Mouse (Mus musculus) hindbrain, embryonic 14.5 days (tissue): ENCODE results near the gene Dip2b. TPM values are rescaled to one million over a fixed set of nuclear protein-coding genes. Genes with fewer than 3 reads are reported as not detected.

Source experiments
- ATAC-seq: fragments of 200-750 bp; cut with Nextera tagmentation; 2 replicates; pipeline ENCODE4 v1.8.0; 2017; ENCODE audit warnings: moderate number of reproducible peaks, mild to moderate bottlenecking, moderate TSS enrichment, moderate library complexity; ENCODE audit not compliant: low FRiP score
- DNase-seq: peaks from one replicate; pipeline ENCODE4 v3.0.0-alpha.2; 2015; ENCODE audit warnings: low spot score
- H3K27ac ChIP-seq: fragments of 300-500 bp; sonication (generic); 2 replicates; pipeline ENCODE4 v1.5.1; 2014; ENCODE audit warnings: mild to moderate bottlenecking, moderate library complexity
- H3K27me3 ChIP-seq: fragments of 300-500 bp; sonication (generic); 2 replicates; pipeline ENCODE4 v1.6.1; 2014; ENCODE audit warnings: mild to moderate bottlenecking, low read length, mixed read lengths; ENCODE audit not compliant: control insufficient read depth, insufficient read depth
- H3K36me3 ChIP-seq: fragments of 300-500 bp; sonication (generic); replicated peaks from 2 replicates; pipeline ENCODE4 v1.6.1; 2014; ENCODE audit not compliant: control insufficient read depth, insufficient read depth
- H3K4me1 ChIP-seq: fragments of 300-500 bp; sonication (generic); replicated peaks from 2 replicates; pipeline ENCODE4 v1.6.1; 2014; ENCODE audit warnings: antibody characterized with exemption, low read length, mixed read lengths; ENCODE audit not compliant: control insufficient read depth, insufficient read depth
- H3K4me2 ChIP-seq: fragments of 300-500 bp; sonication (generic); replicated peaks from 2 replicates; pipeline ENCODE4 v1.6.1; 2014; ENCODE audit warnings: mild to moderate bottlenecking, moderate library complexity
- H3K4me3 ChIP-seq: fragments of 300-500 bp; sonication (generic); replicated peaks from 2 replicates; pipeline ENCODE4 v1.5.1; 2014; ENCODE audit warnings: mild to moderate bottlenecking, low read length
- H3K9ac ChIP-seq: fragments of 300-500 bp; sonication (generic); 2 replicates; pipeline ENCODE4 v1.6.1; 2014
- H3K9me3 ChIP-seq: fragments of 300-500 bp; sonication (generic); 2 replicates; pipeline ENCODE4 v1.6.1; 2016; ENCODE audit warnings: low read length; ENCODE audit not compliant: control insufficient read depth
- WGBS: fragments of 180-500 bp; shearing (Covaris S2); extraction: QIAGEN DNeasy Blood & Tissue Kit; methylation state at CpG from one replicate; pipeline ENCODE4 v1.1.7; 2014; 5-methylcytosine and 5-hydroxymethylcytosine counted together
- polyA plus RNA-seq: library from polyadenylated mRNA; unstranded; fragments of >200 nt; fragmentation: Nextera tagmentation; extraction: Ambion mirVana; gene quantifications from 2 replicates; pipeline ENCODE4 v1.2.1, GENCODE M21; 2014

The Dip2b gene
- polyA plus RNA-seq, 1 experiment from 2014 or later = 27.8 TPM

- H3K4me3 ChIP-seq = no peak overlapping the region
- DNase-seq = no peak
- no peaks in the 10 kb centered on the region for H3K4me1 ChIP-seq
- H3K4me2 ChIP-seq = no peak overlapping the region
- no peak overlapping the region for H3K27ac ChIP-seq
- no peaks in the 10 kb centered on the region for H3K27me3 ChIP-seq
- no peak for ATAC-seq
- peaks cover 79% of the 10 kb centered on the region for H3K36me3 ChIP-seq
- H3K9ac ChIP-seq = no peak overlapping the region
- no peaks in the 10 kb centered on the region for H3K9me3 ChIP-seq
- WGBS = 90% methylated on average over 6 of the region's 6 CpGs
These were observed 198.5 kb downstream of the Dip2b start for GRCm38 (mm10) chr15:100236952-100237351.

DNA sequence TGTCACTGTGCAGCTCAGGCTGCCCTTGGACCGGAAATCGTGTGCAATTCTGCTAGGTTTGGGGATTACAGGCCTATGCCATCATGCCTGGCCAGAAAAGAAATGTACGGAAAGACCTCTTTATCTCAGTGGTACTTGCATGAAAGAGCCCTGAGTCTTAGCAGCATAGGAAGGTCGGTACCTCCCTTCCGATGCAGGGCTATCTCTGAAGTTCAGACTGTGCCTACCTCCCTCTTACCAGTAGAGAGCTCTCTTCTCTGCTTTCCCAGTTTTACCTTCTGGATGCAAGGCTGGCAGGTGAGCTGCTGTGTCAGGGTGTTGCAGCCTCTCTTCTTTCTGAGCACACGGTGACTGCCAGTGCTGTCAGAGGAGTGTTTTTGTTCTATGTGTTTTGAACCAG is 203.3 kb downstream of the Dip2b start:
- 96% methylated on average over 6 of the region's 6 CpGs for WGBS
- no peaks in the 10 kb centered on the region for H3K27me3 ChIP-seq
- peaks cover 88% of the 10 kb centered on the region for H3K36me3 ChIP-seq
- ATAC-seq (no peak), DNase-seq (no peak)
- no peak overlapping the region for H3K4me2 ChIP-seq
- no peak overlapping the region for H3K4me3 ChIP-seq
- H3K4me1 ChIP-seq = no peaks in the 10 kb centered on the region
- no peaks in the 10 kb centered on the region for H3K9me3 ChIP-seq
- H3K27ac ChIP-seq = no peak overlapping the region
- no peak overlapping the region for H3K9ac ChIP-seq

- ATAC-seq (no peak), DNase-seq (no peak)
- no peak overlapping the region for H3K4me2 ChIP-seq
- H3K9me3 ChIP-seq = no peaks in the 10 kb centered on the region
- H3K4me3 ChIP-seq = no peak overlapping the region
- H3K4me1 ChIP-seq = no peaks in the 10 kb centered on the region
- peaks cover 87% of the 10 kb centered on the region for H3K36me3 ChIP-seq
- 96% methylated on average over 7 of the region's 7 CpGs for WGBS
- H3K9ac ChIP-seq = no peak overlapping the region
- H3K27me3 ChIP-seq = no peaks in the 10 kb centered on the region
- no peak overlapping the region for H3K27ac ChIP-seq
These were observed 207.5 kb downstream of the Dip2b start for GRCm38 (mm10) chr15:100245951-100246350.

DNA sequence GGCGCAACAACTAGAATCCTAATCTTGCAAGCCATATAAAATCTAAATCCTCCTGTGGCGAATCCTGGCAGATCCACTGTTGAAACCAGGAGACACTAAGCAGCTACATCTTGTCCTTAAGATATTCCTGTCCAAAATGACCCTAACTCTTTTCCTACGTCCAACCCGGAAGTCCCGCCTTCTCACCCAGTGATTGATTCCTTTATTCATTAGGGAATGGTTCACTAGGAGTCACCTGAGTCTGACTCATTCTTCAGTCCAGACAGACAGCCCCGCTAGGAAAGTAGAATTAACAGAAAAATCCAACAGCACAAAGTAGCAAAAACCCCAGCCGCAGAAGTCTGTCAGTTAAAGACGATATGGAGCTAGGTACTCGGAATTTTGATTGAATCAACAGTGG is 208.8 kb downstream of the Dip2b start:
- Histone ChIP-seq H3K4me3 (no peak overlapping the region), H3K4me1 (no peaks in the 10 kb centered on the region), H3K9ac (no peak overlapping the region), H3K27ac (no peak overlapping the region), H3K36me3 (peaks cover 91% of the 10 kb centered on the region), H3K9me3 (no peaks in the 10 kb centered on the region), H3K27me3 (no peaks in the 10 kb centered on the region), H3K4me2 (no peak overlapping the region)
- WGBS = 95% methylated on average over 9 of the region's 9 CpGs
- DNase-seq = no peak
- ATAC-seq = no peak

DNA sequence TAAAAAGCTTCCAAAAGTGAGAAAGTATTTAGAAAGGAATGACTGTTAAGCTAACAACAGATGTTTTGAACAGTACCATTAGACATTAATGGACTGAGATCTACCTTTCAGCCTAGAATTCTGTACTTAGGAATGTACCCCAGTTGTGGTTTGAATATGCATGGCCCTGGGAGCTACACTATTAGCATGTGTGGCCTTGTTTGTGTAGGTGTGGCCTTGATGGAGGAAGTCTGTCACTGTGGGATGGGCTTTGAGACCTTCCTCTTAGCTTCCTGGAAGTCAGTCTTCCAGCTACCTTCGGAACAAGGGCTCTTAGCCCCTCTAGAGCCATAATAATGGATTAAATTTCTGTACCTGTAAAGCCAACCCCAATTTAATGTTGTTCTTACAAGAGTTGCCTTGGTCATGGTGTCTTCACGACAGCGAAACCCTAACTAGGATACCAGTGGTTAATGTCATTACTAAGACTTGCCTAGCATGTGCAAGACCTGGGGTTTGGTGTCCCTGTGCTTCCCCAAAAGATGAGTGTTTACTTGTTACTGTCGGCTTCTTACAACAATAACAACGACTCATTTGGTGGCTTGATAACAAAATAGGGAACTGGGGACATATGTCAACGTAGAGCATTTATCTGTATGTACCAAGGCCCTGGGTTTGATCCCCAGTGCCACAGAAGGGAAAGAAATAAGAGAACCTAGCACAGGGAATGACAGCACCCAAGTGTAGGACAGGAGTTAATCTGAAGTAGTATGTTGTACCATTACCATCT is 210.4 kb downstream of the Dip2b start:
- no peak overlapping the region for H3K27ac ChIP-seq
- 98% methylated on average over 6 of the region's 6 CpGs for WGBS
- H3K4me2 ChIP-seq = no peak overlapping the region
- no peak for DNase-seq
- H3K9ac ChIP-seq = no peak overlapping the region
- no peaks in the 10 kb centered on the region for H3K4me1 ChIP-seq
- peaks cover 90% of the 10 kb centered on the region for H3K36me3 ChIP-seq
- ATAC-seq = no peak
- H3K9me3 ChIP-seq = no peaks in the 10 kb centered on the region
- no peak overlapping the region for H3K4me3 ChIP-seq
- no peaks in the 10 kb centered on the region for H3K27me3 ChIP-seq

- ATAC-seq = no peak
- H3K9me3 ChIP-seq = no peaks in the 10 kb centered on the region
- H3K27ac ChIP-seq = no peak overlapping the region
- H3K4me1 ChIP-seq = no peaks in the 10 kb centered on the region
- no peak for DNase-seq
- H3K9ac ChIP-seq = no peak overlapping the region
- no peak overlapping the region for H3K4me3 ChIP-seq
- peaks cover 91% of the 10 kb centered on the region for H3K36me3 ChIP-seq
- WGBS = 90% methylated on average over 6 of the region's 6 CpGs
- H3K4me2 ChIP-seq = no peak overlapping the region
- no peaks in the 10 kb centered on the region for H3K27me3 ChIP-seq
These were observed 212.8 kb downstream of the Dip2b start for GRCm38 (mm10) chr15:100251153-100251780.

GRCm38 (mm10) chr15:100256386-100256785 is 217.9 kb downstream of the Dip2b start:
- WGBS = 94% methylated on average over 6 of the region's 6 CpGs
- no peak overlapping the region for H3K27ac ChIP-seq
- H3K4me2 ChIP-seq = no peak overlapping the region
- DNase-seq (no peak), ATAC-seq (no peak)
- H3K36me3 ChIP-seq = peaks cover 82% of the 10 kb centered on the region
- H3K4me3 ChIP-seq = no peak overlapping the region
- no peak overlapping the region for H3K9ac ChIP-seq
- no peaks in the 10 kb centered on the region for H3K9me3 ChIP-seq
- H3K27me3 ChIP-seq = no peaks in the 10 kb centered on the region
- H3K4me1 ChIP-seq = no peaks in the 10 kb centered on the region

GRCm38 (mm10) chr15:100257305-100257704 is 218.8 kb downstream of the Dip2b start:
- H3K36me3 ChIP-seq = peaks cover 76% of the 10 kb centered on the region
- no peak overlapping the region for H3K4me2 ChIP-seq
- no peak overlapping the region for H3K4me3 ChIP-seq
- H3K9me3 ChIP-seq = no peaks in the 10 kb centered on the region
- no peaks in the 10 kb centered on the region for H3K27me3 ChIP-seq
- no peaks in the 10 kb centered on the region for H3K4me1 ChIP-seq
- 90% methylated on average over 5 of the region's 5 CpGs for WGBS
- H3K9ac ChIP-seq = no peak overlapping the region
- DNase-seq = no peak
- no peak overlapping the region for H3K27ac ChIP-seq
- no peak for ATAC-seq

DNA sequence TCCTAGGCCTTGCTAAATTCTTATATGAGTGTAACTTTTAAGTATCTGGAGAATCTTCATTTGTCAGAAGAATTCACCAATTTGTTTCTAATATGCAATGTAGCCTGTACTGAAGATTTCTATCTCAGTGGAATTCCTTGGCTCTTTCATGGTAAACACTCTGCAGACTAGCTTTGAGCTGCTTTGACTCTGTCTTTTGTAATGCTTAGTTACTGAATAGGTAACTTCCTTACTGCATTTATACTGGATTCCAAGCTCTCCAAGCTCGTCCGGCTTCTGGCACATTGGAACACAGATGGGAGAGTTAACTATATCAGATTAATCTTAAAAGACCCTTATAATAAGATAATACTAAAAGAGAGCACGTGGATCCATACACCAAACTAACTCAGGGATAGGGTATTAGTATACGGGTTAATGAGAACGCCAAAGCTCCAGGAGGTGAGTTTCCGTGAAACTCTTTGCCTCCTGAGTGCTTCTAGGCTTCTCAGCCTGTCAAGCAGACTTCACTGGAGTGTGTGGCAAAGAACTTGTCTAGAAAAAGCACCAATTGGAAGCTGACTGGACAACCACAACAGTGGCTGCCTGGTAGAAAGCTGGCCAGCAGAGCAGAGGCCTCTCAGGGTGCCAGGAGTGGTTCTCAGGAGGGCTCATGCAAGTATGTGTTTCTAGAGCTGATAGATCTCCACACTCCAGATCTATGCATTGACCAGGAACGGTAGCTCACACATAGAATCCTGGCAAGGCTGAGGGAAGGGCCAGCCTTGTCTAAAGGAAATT is 220.4 kb downstream of the Dip2b start:
- Histone ChIP-seq H3K4me2 (no peak overlapping the region), H3K9me3 (no peaks in the 10 kb centered on the region), H3K27me3 (no peaks in the 10 kb centered on the region), H3K4me3 (no peak overlapping the region), H3K27ac (no peak overlapping the region), H3K36me3 (peaks cover 64% of the 10 kb centered on the region), H3K4me1 (no peaks in the 10 kb centered on the region), H3K9ac (no peak overlapping the region)
- ATAC-seq (no peak), DNase-seq (no peak)
- 97% methylated on average over 7 of the region's 7 CpGs for WGBS
